Mouse (Mus musculus): ENCODE results near the gene Ranbp6.

Gene Ranbp6

DNA sequence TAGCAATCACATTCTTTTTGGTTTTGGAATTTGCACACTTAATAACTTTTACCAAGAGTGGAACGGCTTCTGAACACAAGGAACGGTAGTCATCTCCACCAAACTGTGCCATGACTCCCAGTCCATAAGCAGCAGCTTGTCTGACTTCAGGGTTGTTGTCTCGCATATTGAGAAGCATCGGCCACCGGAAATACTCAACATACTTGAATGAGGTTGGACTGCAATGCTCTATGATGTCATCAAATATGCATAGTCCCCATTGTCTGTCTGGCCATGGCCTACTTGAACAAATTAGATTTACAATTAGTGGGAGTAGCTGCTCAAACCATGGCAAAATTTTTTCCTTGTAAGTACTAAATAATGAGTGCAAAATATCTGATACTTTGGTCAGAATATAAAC is 2.8 kb downstream of the Ranbp6 start:
- in situ Hi-C loops (cut with MseI, MboI): no loop called here

DNA sequence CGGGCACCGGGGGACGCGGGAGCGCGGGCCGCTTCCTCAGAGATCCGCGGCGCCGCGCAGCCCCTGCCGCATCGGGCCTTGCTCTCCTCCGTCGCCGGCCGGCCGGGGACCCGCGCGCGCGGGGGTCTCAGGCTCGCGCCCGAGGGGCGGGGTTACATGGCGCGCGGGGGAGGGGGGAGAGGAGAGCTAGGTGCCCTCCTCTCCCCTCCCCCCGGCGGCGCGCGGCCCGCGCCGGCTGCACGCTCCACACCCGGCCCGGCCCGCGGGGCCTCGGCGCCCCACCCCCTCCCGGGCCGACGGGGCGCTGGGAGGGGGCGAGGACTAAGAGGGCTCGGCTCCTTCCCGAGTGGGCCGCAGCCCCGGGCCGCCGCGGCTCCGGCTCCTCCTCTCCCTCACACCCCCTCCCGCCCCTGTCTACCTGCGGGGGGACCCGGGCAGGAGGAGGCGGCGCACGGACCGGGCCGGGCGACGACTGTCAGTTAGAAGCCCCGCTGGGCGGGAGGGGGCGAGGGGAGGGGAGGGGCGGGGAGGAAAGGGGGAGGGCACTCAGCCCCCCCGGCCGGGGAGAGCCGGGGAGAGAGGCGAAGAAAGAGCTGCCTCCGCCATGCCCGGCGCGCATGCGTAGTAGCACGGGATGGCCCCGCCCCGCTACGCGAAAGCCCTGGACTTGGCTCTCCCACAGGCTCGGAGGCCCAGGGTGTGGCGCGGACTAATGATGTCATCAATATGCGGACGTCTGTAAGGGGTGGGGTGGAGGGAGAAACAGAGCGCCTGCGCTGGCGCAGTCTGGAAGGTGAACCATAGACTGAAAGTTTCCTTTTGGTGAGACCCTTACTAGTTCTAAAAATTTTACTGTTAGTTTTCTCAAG is 6.6 kb downstream of the Ranbp6 start, which contains the start of gene 9930021J03Rik:
Gene 9930021J03Rik, minus strand, starts transcription at position 73 of the 869 bp plus-strand sequence.
- in situ Hi-C loops (cut with MseI, MboI): no loop called here

DNA sequence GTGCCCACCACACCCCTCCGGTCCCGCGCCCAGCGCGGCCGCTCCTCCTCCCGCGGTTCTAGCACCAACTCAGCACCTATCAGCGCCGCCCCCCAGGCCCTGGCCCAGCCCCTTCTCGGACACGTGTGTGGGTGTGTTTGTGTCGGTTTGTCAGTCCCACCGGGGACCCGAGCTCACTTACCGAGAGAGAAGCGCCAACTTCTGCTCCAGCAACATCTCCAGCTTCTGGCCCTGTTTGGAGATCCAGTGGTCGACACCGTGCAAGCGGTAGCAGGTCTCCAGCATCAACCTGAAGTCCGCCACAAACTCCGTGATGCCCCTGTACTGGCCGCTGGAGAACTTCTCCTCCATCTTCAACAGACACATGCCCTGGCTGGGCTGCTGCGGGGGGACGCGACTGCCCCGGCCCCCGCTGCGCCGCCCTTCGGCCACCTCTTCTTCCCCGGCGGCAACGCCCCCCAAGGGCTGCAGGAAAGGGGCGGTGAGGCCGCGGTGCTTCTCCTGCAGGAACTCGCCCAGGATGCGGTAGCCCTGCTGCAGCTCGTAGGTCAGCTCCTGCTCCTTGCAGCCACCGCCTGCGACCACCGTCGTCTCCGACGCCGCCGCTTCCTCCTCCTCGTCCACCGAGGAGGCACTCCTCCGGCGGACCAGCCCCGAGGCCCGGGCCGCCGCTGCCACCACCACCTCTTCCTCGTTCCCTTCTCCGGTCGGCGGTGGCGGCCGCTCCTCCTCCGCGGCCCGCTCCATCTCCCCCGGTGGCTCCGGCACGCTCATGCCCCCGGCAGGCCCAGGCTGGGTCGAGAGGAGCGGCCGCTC is 7.5 kb downstream of the Ranbp6 start:
- in situ Hi-C loops (cut with MseI, MboI): no loop called here

GRCm38 (mm10) chr19:29803946-29804345 is 8.8 kb downstream of the Ranbp6 start:
- in situ Hi-C loops (cut with MseI, MboI): no loop called here

DNA sequence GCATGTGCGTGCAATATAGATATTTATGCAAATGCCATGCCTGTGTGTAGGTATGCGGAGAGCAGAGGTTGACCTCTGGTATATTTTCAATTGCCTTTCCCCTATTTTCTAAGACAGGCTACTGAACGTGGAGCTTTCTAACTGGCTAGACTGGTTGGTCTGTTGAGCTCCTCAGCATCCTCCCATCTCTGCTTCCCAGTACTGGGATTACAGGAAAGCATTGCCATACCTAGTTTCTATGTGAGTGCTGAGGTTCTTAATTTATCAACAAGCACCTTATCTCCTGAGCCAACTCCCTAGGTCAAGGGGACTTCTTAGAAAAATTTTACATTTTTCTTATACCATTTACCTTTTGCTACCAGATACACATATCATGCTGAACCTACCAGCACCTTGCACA is 15.4 kb downstream of the Ranbp6 start:
- in situ Hi-C loops (cut with MseI, MboI): no loop called here

GRCm38 (mm10) chr19:29787997-29788396 is 24.8 kb downstream of the Ranbp6 start:
- in situ Hi-C loops (cut with MseI, MboI): no loop called here

DNA sequence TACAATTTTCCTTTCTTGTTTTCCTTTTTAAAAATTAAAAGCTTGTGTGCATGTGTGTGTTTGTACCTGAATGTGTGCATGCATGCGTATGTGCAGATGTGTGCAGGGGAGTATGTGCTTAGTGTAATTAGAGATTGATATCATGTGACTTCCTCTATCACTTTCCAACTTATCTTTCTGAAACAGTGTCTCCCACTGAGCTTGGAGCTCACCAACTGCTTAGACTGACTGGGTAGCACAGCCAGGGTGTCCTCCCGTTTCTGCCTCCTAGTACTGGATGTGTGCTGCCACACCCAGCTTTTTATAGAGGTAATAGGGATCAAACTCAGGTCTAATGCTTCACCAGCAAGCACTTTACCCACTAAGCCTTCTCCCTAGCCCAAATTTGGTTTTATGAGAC is 29.9 kb downstream of the Ranbp6 start:
- in situ Hi-C loops (cut with MseI, MboI): no loop called here

Data from mouse trophoblast stem cell (cell line).